8 mouse cellular contexts compared by ENCODE assay signal in the genomic region with DNA sequence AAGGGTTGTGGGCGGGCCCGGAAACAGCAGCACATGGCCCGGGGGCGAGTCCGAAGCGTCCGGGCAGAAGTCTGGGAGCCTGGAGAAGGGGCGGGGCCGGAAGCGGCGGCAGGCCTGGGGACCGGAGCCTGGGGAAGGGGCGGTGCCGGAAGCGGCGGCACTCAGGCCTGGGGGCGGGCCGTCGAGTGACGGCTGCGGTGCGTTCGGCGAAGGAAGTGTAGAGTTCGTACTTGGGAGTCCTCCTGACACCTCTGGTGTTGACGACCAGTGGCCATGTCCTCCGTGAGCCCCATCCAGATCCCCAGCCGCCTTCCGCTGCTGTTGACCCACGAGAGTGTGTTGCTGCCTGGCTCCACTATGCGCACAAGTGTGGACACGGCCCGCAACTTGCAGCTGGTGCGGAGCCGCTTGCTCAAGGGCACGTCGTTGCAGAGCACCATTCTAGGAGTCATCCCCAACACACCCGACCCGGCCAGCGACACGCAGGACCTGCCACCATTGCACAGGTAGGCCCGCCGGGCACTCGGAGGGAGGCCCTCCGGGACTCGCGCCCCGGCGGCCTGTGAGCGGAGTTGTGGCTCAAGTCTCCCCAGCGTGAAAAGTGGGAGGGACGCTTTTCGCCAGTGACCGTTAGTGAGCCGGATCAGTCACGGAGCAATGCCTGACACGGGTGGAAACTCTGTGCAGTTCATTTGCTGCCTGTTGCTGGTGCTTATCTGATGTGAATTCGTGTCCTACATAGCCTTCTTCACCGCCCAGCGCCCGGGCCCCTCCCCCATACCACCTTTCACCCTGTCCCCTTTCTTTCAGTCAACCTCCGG. TPM values are rescaled to one million over a fixed set of nuclear protein-coding genes. Genes with fewer than 3 reads are reported as not detected.
DNase-seq lines count a peak whose midpoint lies in the region; ATAC-seq and TF ChIP-seq lines count a peak whose summit lies in the region.

A gene (plus strand): TSS at position 133 of the 821 bp plus-strand sequence.

- WGBS in heart, embryonic 11.5 days (ENCODE audit: insufficient replicate concordance), result under 1% methylated on average over 62 of the region's 62 CpGs
- 0% methylated on average over 50 of the region's 62 CpGs for WGBS in kidney, embryonic 16.5 days
- WGBS in liver, adult 2 months, result under 1% methylated on average over 54 of the region's 62 CpGs

- peaks cover 21% of the 10 kb centered on the region; the same call in 1 of the 2 replicates for H3K79me2 ChIP-seq in liver, adult 2 months (ENCODE audit: control insufficient read depth, insufficient read depth, low read length)
- peaks cover 36% of the 10 kb centered on the region for H3K79me2 ChIP-seq in myocyte (ENCODE audit: control insufficient read depth, insufficient read depth)

- peaks cover 5% of the 10 kb centered on the region for H3K4me1 ChIP-seq in heart, embryonic 11.5 days (ENCODE audit: control insufficient read depth, insufficient read depth, low read length)
- peaks cover 6% of the 10 kb centered on the region for H3K4me1 ChIP-seq in kidney, embryonic 16.5 days (ENCODE audit: insufficient read depth, low read length)
- peaks cover 6% of the 10 kb centered on the region; the same call in 1 of the 2 replicates for H3K4me1 ChIP-seq in liver, adult 2 months (ENCODE audit: control insufficient read depth, insufficient read depth, low read length)

- peak within 1 kb of the TSS; percentile 70 for H3ac ChIP-seq in myocyte (ENCODE audit: control insufficient read depth, insufficient read length)

- peak; percentile 88 for TF ChIP-seq POLR2A in liver, adult 2 months (IDR thresholded peaks at IDR 0.05; ENCODE audit: extremely low read depth, insufficient read depth, low read length)
- peak; percentile 91 for TF ChIP-seq POLR2A in myocyte (IDR thresholded peaks at IDR 0.05; ENCODE audit: insufficient read length, low read depth)

- ATAC-seq in erythroblast, adult 5-6 weeks (replicated peaks; ENCODE audit: low FRiP score, poor library complexity, severe bottlenecking), result peak; percentile 99
- peak; percentile 98 for ATAC-seq in heart, embryonic 11.5 days (replicated peaks; ENCODE audit: insufficient number of reproducible peaks, low FRiP score, low TSS enrichment)
- ATAC-seq in kidney, embryonic 16.5 days (ENCODE audit: low FRiP score, low TSS enrichment), result peak; percentile 100

- H3K27ac ChIP-seq in heart, embryonic 11.5 days (ENCODE audit: low read depth, low read length), result peak within 1 kb of the TSS; percentile 60
- peak within 1 kb of the TSS; percentile 69 for H3K27ac ChIP-seq in kidney, embryonic 16.5 days (ENCODE audit: low read length)
- H3K27ac ChIP-seq in liver, adult 2 months (replicated peaks; ENCODE audit: insufficient read depth, low read depth, low read length), result peak within 1 kb of the TSS; percentile 90

- H3K27me3 ChIP-seq in heart, embryonic 11.5 days (ENCODE audit: control insufficient read depth, insufficient read depth, low read length), result no peaks in the 10 kb centered on the region
- no peaks in the 10 kb centered on the region for H3K27me3 ChIP-seq in kidney, embryonic 16.5 days (ENCODE audit: insufficient read depth, low read length)
- no peaks in the 10 kb centered on the region for H3K27me3 ChIP-seq in liver, adult 2 months (ENCODE audit: control insufficient read depth, insufficient read depth, low read length)
- no peaks in the 10 kb centered on the region for H3K27me3 ChIP-seq in myocyte (ENCODE audit: control insufficient read depth, insufficient read depth, insufficient read length)
- no peaks in the 10 kb centered on the region; the same call in 1 of the 2 replicates for H3K27me3 ChIP-seq in splenic B cell, adult 2 months (ENCODE audit: control insufficient read depth, insufficient read depth, low read length, poor library complexity, severe bottlenecking)

- peak within 1 kb of the TSS; percentile 82 for H3K4me2 ChIP-seq in heart, embryonic 11.5 days
- H3K4me2 ChIP-seq in kidney, embryonic 16.5 days (replicated peaks; ENCODE audit: low read depth, low read length), result peak within 1 kb of the TSS; percentile 58
- H3K4me2 ChIP-seq in myocyte (ENCODE audit: low read depth), result peak within 1 kb of the TSS; percentile 81

- H3K36me3 ChIP-seq in heart, embryonic 11.5 days (ENCODE audit: control insufficient read depth, insufficient read depth, low read length), result no peaks in the 10 kb centered on the region
- H3K36me3 ChIP-seq in kidney, embryonic 16.5 days (ENCODE audit: insufficient read depth, low read length), result no peaks in the 10 kb centered on the region
- H3K36me3 ChIP-seq in liver, adult 2 months (ENCODE audit: control insufficient read depth, insufficient read depth, low read length), result peaks cover 9% of the 10 kb centered on the region; the same call in 1 of the 2 replicates
- no peaks in the 10 kb centered on the region for H3K36me3 ChIP-seq in myocyte (ENCODE audit: control insufficient read depth, insufficient read depth)
- H3K36me3 ChIP-seq in splenic B cell, adult 2 months (ENCODE audit: control insufficient read depth, insufficient read depth, low read length, poor library complexity, severe bottlenecking), result 0 out of 2 replicates have a peak, but pooled peaks cover 1% of the 10 kb centered on the region

- no peaks in the 10 kb centered on the region for H3K9me3 ChIP-seq in heart, embryonic 11.5 days (replicated peaks; ENCODE audit: control insufficient read depth, low read length)
- no peaks in the 10 kb centered on the region for H3K9me3 ChIP-seq in kidney, embryonic 16.5 days (ENCODE audit: low read length)

- no peak for TF ChIP-seq CTCF in liver, adult 2 months (IDR thresholded peaks at IDR 0.05; ENCODE audit: low read depth, low read length)

- H3K4me3 ChIP-seq in heart, embryonic 11.5 days (ENCODE audit: low read depth, low read length), result peak within 1 kb of the TSS; percentile 85
- H3K4me3 ChIP-seq in kidney, embryonic 16.5 days (ENCODE audit: low read length), result peak within 1 kb of the TSS; percentile 80
- H3K4me3 ChIP-seq in liver, adult 2 months (ENCODE audit: insufficient read depth, low read depth, low read length), result peak within 1 kb of the TSS; percentile 84
- peak within 1 kb of the TSS; percentile 90 for H3K4me3 ChIP-seq in myocyte

- peak; percentile 96 to 97 for DNase-seq in B cell, adult 2 months
- peak; percentile 99 for DNase-seq in brain, adult 2 months (ENCODE audit: low read depth, low spot score)
- DNase-seq in liver, adult 2 months (ENCODE audit: extremely low read depth, low read depth, low spot score), result peak; percentile 82
- peak; percentile 97 for DNase-seq in splenic B cell, adult 2 months (ENCODE audit: low read depth, low spot score)

- H3K9ac ChIP-seq in heart, embryonic 11.5 days (ENCODE audit: low read depth, low read length), result peak within 1 kb of the TSS; percentile 71
- H3K9ac ChIP-seq in kidney, embryonic 16.5 days (replicated peaks; ENCODE audit: low read length), result peak within 1 kb of the TSS; percentile 80
- H3K9ac ChIP-seq in liver, adult 2 months (ENCODE audit: low read depth, low read length), result peak within 1 kb of the TSS; percentile 90

TF ChIP-seq in myocyte, 11 proteins besides CTCF, POLR2A, EP300 and RAD21:
- TF ChIP-seq CEBPB (IDR thresholded peaks at IDR 0.05; ENCODE audit: insufficient read depth, poor library complexity, severe bottlenecking), result no peak
- peak in 1 of 3 experiments; percentile 22 for TF ChIP-seq MYOD1 (IDR thresholded peaks at IDR 0.05; ENCODE audit: control insufficient read depth in 1 of 3, insufficient read length in 2 of 3, low read depth in 2 of 3)
- TF ChIP-seq MYOG (IDR thresholded peaks at IDR 0.05; ENCODE audit: control insufficient read depth in 1 of 3, insufficient read depth in 1 of 3, insufficient read length in 2 of 3, low read depth in 2 of 3), result peak in 1 of 3 experiments; percentile 48
- TF ChIP-seq POLR2AphosphoS2 (IDR thresholded peaks at IDR 0.05; ENCODE audit: insufficient read length, low read depth), result peak; percentile 81
- no peak for TF ChIP-seq SRF (IDR thresholded peaks at IDR 0.05; ENCODE audit: control insufficient read depth, insufficient read length, low read depth)
- peak; percentile 11 for TF ChIP-seq USF1 (IDR thresholded peaks at IDR 0.05; ENCODE audit: low read depth)

RNA-seq across cellular contexts. Expression of the gene that starts here (rescaled TPM):
- 8.3 and 18.8 TPM in 2 replicates for total RNA-seq in erythroblast, adult 5-6 weeks (2015; ENCODE audit: low replicate concordance)
- 15.8 and 22.2 TPM in 2 replicates for total RNA-seq in erythroblast, adult 5-6 weeks (2017; ENCODE audit: low replicate concordance)
- 53.2 and 69.2 TPM in 2 replicates for polyA plus RNA-seq in heart, embryonic 11.5 days (2014; fragmentation: Nextera tagmentation; extraction: Ambion mirVana)
- 74.9 and 77.6 TPM in 2 replicates for polyA plus RNA-seq in kidney, embryonic 16.5 days (2015; fragmentation: Nextera tagmentation; extraction: Ambion mirVana)
- total RNA-seq in liver, adult 2 months (2014; rRNA removed), result 244 and 308 TPM in 2 replicates
- polyA plus RNA-seq in liver, adult 2 months (2012; rRNA removed), result 278 and 299 TPM in 2 replicates
- 31.4 TPM for polyA plus RNA-seq in myocyte (2012; fragmentation: generic; extraction: Trizol)

Comparison
In these comparisons a context has a peak if more than half of its experiments do, and no peak if none do; other contexts are left out.
1. Peak in every context shown above with its lines: DNase-seq, ATAC-seq, H3K4me3 ChIP-seq and H3K27ac ChIP-seq.
2. RNA of the gene that starts here (total RNA-seq): 244 to 308 TPM in liver, adult 2 months; 8.3 to 22.2 TPM in erythroblast, adult 5-6 weeks; every median in the first group is over 10 times any median in the second.